Mouse (Mus musculus) heart, embryonic 10.5 days (tissue): ENCODE measurements around the gene Irf1. TPM values are rescaled to one million over a fixed set of nuclear protein-coding genes. Genes with fewer than 3 reads are reported as not detected.

ENCODE experiments used
- DNase-seq: peaks from one replicate; pipeline ENCODE4 v3.0.0-alpha.2; 2017; ENCODE audit warnings: low spot score
- H3K27ac ChIP-seq: fragments of 300-500 bp; sonication (generic); 2 replicates; pipeline ENCODE4 v1.5.1; 2016; ENCODE audit warnings: mild to moderate bottlenecking
- H3K27me3 ChIP-seq: fragments of 300-500 bp; sonication (generic); 2 replicates; pipeline ENCODE4 v1.6.1; 2016; ENCODE audit warnings: mild to moderate bottlenecking; ENCODE audit not compliant: poor library complexity, insufficient read depth, severe bottlenecking
- H3K36me3 ChIP-seq: fragments of 300-500 bp; sonication (generic); 2 replicates; pipeline ENCODE4 v1.6.1; 2016; ENCODE audit warnings: mild to moderate bottlenecking, moderate library complexity
- H3K4me1 ChIP-seq: fragments of 300-500 bp; sonication (generic); 2 replicates; pipeline ENCODE4 v1.6.1; 2016; ENCODE audit warnings: mild to moderate bottlenecking
- H3K4me3 ChIP-seq: fragments of 300-500 bp; sonication (generic); 2 replicates; pipeline ENCODE4 v1.5.1; 2016; ENCODE audit warnings: mild to moderate bottlenecking, moderate library complexity
- H3K9me3 ChIP-seq: fragments of 300-500 bp; sonication (generic); 2 replicates; pipeline ENCODE4 v1.6.1; 2016; ENCODE audit warnings: mild to moderate bottlenecking, moderate library complexity
- WGBS: fragments of 180-500 bp; shearing (Covaris S2); methylation state at CpG from one replicate; pipeline ENCODE4 v1.1.7; 2016; 5-methylcytosine and 5-hydroxymethylcytosine counted together
- polyA plus RNA-seq: library from polyadenylated mRNA; unstranded; fragments of >200 nt; fragmentation: Nextera tagmentation; extraction: Ambion mirVana; gene quantifications from 2 replicates; pipeline ENCODE4 v1.2.1, GENCODE M21; 2016

Irf1 gene
- polyA plus RNA-seq, 1 experiment from 2014 or later = 7.9 TPM

- 57% methylated on average over 5 of the region's 5 CpGs for WGBS
- no peak overlapping the region for H3K4me3 ChIP-seq
- no peaks in the 10 kb centered on the region for H3K9me3 ChIP-seq
- DNase-seq = no peak
- no peaks in the 10 kb centered on the region for H3K27me3 ChIP-seq
- H3K27ac ChIP-seq = no peak overlapping the region
- no peaks in the 10 kb centered on the region for H3K36me3 ChIP-seq
- no peaks in the 10 kb centered on the region; the same call in 1 of the 2 replicates for H3K4me1 ChIP-seq
Observed at GRCm38 (mm10) chr11:53810156-53810555, 40.3 kb downstream of the Irf1 start.

DNA sequence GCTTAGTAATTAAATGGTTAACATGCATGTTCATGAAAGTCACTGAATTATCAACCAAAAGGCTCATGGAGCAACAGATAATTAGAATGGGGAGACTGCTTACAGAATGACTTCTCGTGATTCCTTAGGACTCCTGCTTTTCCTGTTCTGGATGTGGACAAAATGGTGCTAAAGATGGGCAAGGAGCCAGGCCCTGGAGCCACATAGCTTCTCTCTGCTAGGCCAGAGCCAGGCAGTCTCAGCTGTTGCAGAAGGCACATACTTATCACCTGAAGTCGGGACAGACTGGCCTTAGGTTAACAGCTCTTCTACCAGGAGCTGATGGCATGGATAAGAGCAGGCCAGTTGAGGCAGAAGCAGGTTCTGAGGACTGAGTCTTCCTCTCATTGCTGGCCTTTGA is 40.9 kb downstream of the Irf1 start:
- Histone ChIP-seq H3K27ac (no peak overlapping the region), H3K27me3 (no peaks in the 10 kb centered on the region), H3K4me1 (no peaks in the 10 kb centered on the region; the same call in 1 of the 2 replicates), H3K9me3 (no peaks in the 10 kb centered on the region), H3K36me3 (no peaks in the 10 kb centered on the region), H3K4me3 (no peak overlapping the region)
- WGBS = 46% methylated on average over 2 of the region's 2 CpGs
- no peak for DNase-seq

GRCm38 (mm10) chr11:53811312-53811711 is 41.5 kb downstream of the Irf1 start:
- WGBS = 79% methylated on average over 3 of the region's 3 CpGs

GRCm38 (mm10) chr11:53813001-53813868 is 43.4 kb downstream of the Irf1 start:
- Histone ChIP-seq H3K36me3 (no peaks in the 10 kb centered on the region), H3K4me3 (no peak overlapping the region), H3K27me3 (no peaks in the 10 kb centered on the region), H3K4me1 (no peaks in the 10 kb centered on the region; the same call in 1 of the 2 replicates), H3K9me3 (no peaks in the 10 kb centered on the region), H3K27ac (no peak overlapping the region)
- no peak for DNase-seq
- WGBS = 81% methylated on average over 16 of the region's 16 CpGs

More at GRCm38 (mm10) chr11:53811312-53811711, 41.5 kb downstream of the Irf1 start:
- H3K27ac ChIP-seq = no peak overlapping the region
- no peak for DNase-seq
- H3K4me3 ChIP-seq = no peak overlapping the region
- no peaks in the 10 kb centered on the region for H3K9me3 ChIP-seq
- no peaks in the 10 kb centered on the region for H3K36me3 ChIP-seq
- H3K4me1 ChIP-seq = no peaks in the 10 kb centered on the region; the same call in 1 of the 2 replicates
- H3K27me3 ChIP-seq = no peaks in the 10 kb centered on the region

GRCm38 (mm10) chr11:53814810-53815209 is 45.0 kb downstream of the Irf1 start:
- H3K4me3 ChIP-seq = no peak overlapping the region
- WGBS = 62% methylated on average over 3 of the region's 3 CpGs
- no peaks in the 10 kb centered on the region for H3K27me3 ChIP-seq
- no peaks in the 10 kb centered on the region for H3K36me3 ChIP-seq
- H3K4me1 ChIP-seq = peaks cover 6% of the 10 kb centered on the region; the same call in 1 of the 2 replicates
- no peak for DNase-seq
- H3K27ac ChIP-seq = no peak overlapping the region
- no peaks in the 10 kb centered on the region for H3K9me3 ChIP-seq

GRCm38 (mm10) chr11:53816841-53817375 is 47.1 kb downstream of the Irf1 start:
- Histone ChIP-seq H3K4me1 (peaks cover 6% of the 10 kb centered on the region; the same call in 1 of the 2 replicates), H3K9me3 (no peaks in the 10 kb centered on the region), H3K27ac (no peak overlapping the region), H3K27me3 (no peaks in the 10 kb centered on the region), H3K36me3 (no peaks in the 10 kb centered on the region), H3K4me3 (no peak overlapping the region)
- no peak for DNase-seq
- 89% methylated on average over 5 of the region's 5 CpGs for WGBS

GRCm38 (mm10) chr11:53818794-53819193 is 49.0 kb downstream of the Irf1 start:
- Histone ChIP-seq H3K4me1 (peaks cover 6% of the 10 kb centered on the region; the same call in 1 of the 2 replicates), H3K36me3 (no peaks in the 10 kb centered on the region), H3K4me3 (no peak overlapping the region), H3K9me3 (no peaks in the 10 kb centered on the region), H3K27ac (no peak overlapping the region), H3K27me3 (no peaks in the 10 kb centered on the region)
- WGBS = 59% methylated on average over 6 of the region's 6 CpGs
- DNase-seq = no peak

DNA sequence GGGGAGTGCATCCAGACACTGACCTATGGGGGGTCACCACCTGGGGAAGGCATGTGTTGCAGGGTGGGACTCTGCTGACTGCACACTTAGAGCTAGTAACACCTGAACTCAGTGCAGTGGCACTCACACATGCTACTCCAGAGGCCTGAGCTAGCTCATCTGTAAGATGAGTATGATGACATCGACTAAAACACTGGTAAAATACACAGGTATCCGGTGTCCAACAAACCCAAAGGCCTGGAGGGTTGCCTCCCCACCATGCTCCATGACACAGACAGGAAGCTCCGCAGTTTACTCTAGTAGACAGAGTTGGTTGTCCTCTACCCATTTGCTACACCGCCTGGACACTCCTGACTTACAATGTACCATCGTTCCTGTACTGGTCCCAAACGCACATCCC is 49.7 kb downstream of the Irf1 start:
- peaks cover 6% of the 10 kb centered on the region; the same call in 1 of the 2 replicates for H3K4me1 ChIP-seq
- no peaks in the 10 kb centered on the region for H3K36me3 ChIP-seq
- H3K4me3 ChIP-seq = no peak overlapping the region
- H3K27me3 ChIP-seq = no peaks in the 10 kb centered on the region
- no peaks in the 10 kb centered on the region for H3K9me3 ChIP-seq
- H3K27ac ChIP-seq = no peak overlapping the region
- 83% methylated on average over 6 of the region's 6 CpGs for WGBS
- DNase-seq = no peak

- Histone ChIP-seq H3K4me1 (peaks cover 6% of the 10 kb centered on the region; the same call in 1 of the 2 replicates), H3K36me3 (no peaks in the 10 kb centered on the region), H3K4me3 (no peak overlapping the region), H3K27me3 (no peaks in the 10 kb centered on the region), H3K27ac (no peak overlapping the region), H3K9me3 (no peaks in the 10 kb centered on the region)
- WGBS = 84% methylated on average over 13 of the region's 13 CpGs
- no peak for DNase-seq
Observed at GRCm38 (mm10) chr11:53820516-53821170, 50.8 kb downstream of the Irf1 start.

- no peaks in the 10 kb centered on the region for H3K36me3 ChIP-seq
- H3K9me3 ChIP-seq = no peaks in the 10 kb centered on the region
- H3K27me3 ChIP-seq = no peaks in the 10 kb centered on the region
- no peak for DNase-seq
- 82% methylated on average over 11 of the region's 11 CpGs for WGBS
- peaks cover 6% of the 10 kb centered on the region; the same call in 1 of the 2 replicates for H3K4me1 ChIP-seq
- no peak overlapping the region for H3K4me3 ChIP-seq
- H3K27ac ChIP-seq = no peak overlapping the region
Observed at GRCm38 (mm10) chr11:53821230-53821944, 51.6 kb downstream of the Irf1 start.

DNA sequence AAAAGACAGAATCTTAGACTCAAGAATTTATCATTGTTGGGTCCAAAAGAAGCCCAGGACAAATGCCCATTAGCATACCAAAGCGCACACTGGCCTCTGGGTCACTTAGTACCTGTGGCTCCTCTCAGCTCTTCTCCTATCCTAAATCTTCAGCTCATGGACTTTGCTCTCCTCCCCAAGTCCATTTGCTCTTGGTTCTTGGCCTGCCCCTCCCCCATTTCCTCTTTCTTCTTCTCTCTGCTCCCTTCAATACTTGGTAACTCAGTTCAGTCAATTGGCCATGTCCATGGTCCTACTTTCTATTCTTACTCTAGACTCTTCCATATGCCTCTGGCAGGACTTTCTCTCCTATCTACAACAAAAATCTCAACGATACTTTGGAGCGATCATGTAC is 52.1 kb downstream of the Irf1 start:
- H3K9me3 ChIP-seq = no peaks in the 10 kb centered on the region

GRCm38 (mm10) chr11:53825409-53825808 is 55.6 kb downstream of the Irf1 start:
- H3K36me3 ChIP-seq = no peaks in the 10 kb centered on the region
- no peaks in the 10 kb centered on the region for H3K9me3 ChIP-seq
- WGBS = 83% methylated on average over 4 of the region's 4 CpGs
- H3K4me1 ChIP-seq = peaks cover 4% of the 10 kb centered on the region; the same call in 1 of the 2 replicates
- H3K27ac ChIP-seq = no peak overlapping the region
- no peak for DNase-seq
- no peaks in the 10 kb centered on the region for H3K27me3 ChIP-seq
- no peak overlapping the region for H3K4me3 ChIP-seq

More for the DNA sequence above, 52.1 kb downstream of the Irf1 start:
- DNase-seq = no peak
- Histone ChIP-seq H3K27me3 (no peaks in the 10 kb centered on the region), H3K4me3 (no peak overlapping the region), H3K36me3 (no peaks in the 10 kb centered on the region), H3K4me1 (peaks cover 6% of the 10 kb centered on the region; the same call in 1 of the 2 replicates), H3K27ac (no peak overlapping the region)
- 91% methylated on average over 3 of the region's 3 CpGs for WGBS
